Mouse (Mus musculus) bone marrow macrophage, adult 2 months (primary cell): ENCODE data around the gene Ccdc146.
A peak's percentile ranks its signal among the peaks of the same experiment; 100 is the strongest.

Experiments used
- CTCF ChIP-seq: IDR thresholded peaks from 2 replicates; pipeline ENCODE4 v1.5.1; 2012; ENCODE audit warnings: low read depth, mild to moderate bottlenecking, low read length, moderate library complexity
- POLR2A ChIP-seq: IDR thresholded peaks from 2 replicates; pipeline ENCODE4 v1.6.1; 2012; ENCODE audit warnings: mild to moderate bottlenecking, low read depth, low read length, borderline replicate concordance

GRCm38 (mm10) chr5:21424614-21425602 lies at the start of gene Ccdc146, which contains the start of gene Fam185a:
- 0 out of 2 replicates have a peak, but pooled peaks have one; percentile 27 for TF ChIP-seq POLR2A
- no peak for TF ChIP-seq CTCF
